Mouse (Mus musculus) forebrain, embryonic 15.5 days (tissue): ENCODE measurements around the gene Neurl1b. TPM values are rescaled to one million over a fixed set of nuclear protein-coding genes. Genes with fewer than 3 reads are reported as not detected.

Experiments
- ATAC-seq: fragments of 200-750 bp; cut with Nextera tagmentation; replicated peaks from 2 replicates; pipeline ENCODE4 v1.8.0; 2017; ENCODE audit warnings: mild to moderate bottlenecking, moderate TSS enrichment, moderate library complexity
- H3K27ac ChIP-seq: fragments of 300-500 bp; sonication (generic); replicated peaks from 2 replicates; pipeline ENCODE4 v1.5.1; 2015; ENCODE audit warnings: mild to moderate bottlenecking, inconsistent platforms
- H3K27me3 ChIP-seq: fragments of 300-500 bp; sonication (generic); 2 replicates; pipeline ENCODE4 v1.6.1; 2015; ENCODE audit warnings: inconsistent platforms
- H3K36me3 ChIP-seq: fragments of 300-500 bp; sonication (generic); 2 replicates; pipeline ENCODE4 v1.6.1; 2015; ENCODE audit warnings: mild to moderate bottlenecking, inconsistent platforms
- H3K4me1 ChIP-seq: fragments of 300-500 bp; sonication (generic); 2 replicates; pipeline ENCODE4 v1.6.1; 2015; ENCODE audit warnings: inconsistent platforms
- H3K4me2 ChIP-seq: fragments of 300-500 bp; sonication (generic); replicated peaks from 2 replicates; pipeline ENCODE4 v1.6.1; 2015; ENCODE audit warnings: mild to moderate bottlenecking, inconsistent platforms
- H3K4me3 ChIP-seq: fragments of 300-500 bp; sonication (generic); 2 replicates; pipeline ENCODE4 v1.5.1; 2015; ENCODE audit warnings: mild to moderate bottlenecking, inconsistent platforms
- H3K9ac ChIP-seq: fragments of 300-500 bp; sonication (generic); replicated peaks from 2 replicates; pipeline ENCODE4 v1.6.1; 2015; ENCODE audit warnings: mild to moderate bottlenecking, inconsistent platforms
- H3K9me3 ChIP-seq: fragments of 300-500 bp; sonication (generic); 2 replicates; pipeline ENCODE4 v1.6.1; 2016; ENCODE audit warnings: inconsistent platforms
- WGBS: fragments of 180-500 bp; shearing (Covaris S2); methylation state at CpG from one replicate; pipeline ENCODE4 v1.1.7; 2015; ENCODE audit warnings: mixed read lengths; 5-methylcytosine and 5-hydroxymethylcytosine counted together
- polyA plus RNA-seq: library from polyadenylated mRNA; unstranded; fragments of >200 nt; fragmentation: Nextera tagmentation; extraction: Ambion mirVana; gene quantifications from 2 replicates; pipeline ENCODE4 v1.2.1, GENCODE M21; 2015

Gene Neurl1b
- polyA plus RNA-seq, 1 experiment from 2014 or later = 2.7 TPM

- Histone ChIP-seq H3K9ac (no peak overlapping the region), H3K27me3 (no peaks in the 10 kb centered on the region)
- 50% methylated on average over 4 of the region's 4 CpGs for WGBS
Observed at GRCm38 (mm10) chr17:26463984-26464383, 49.4 kb downstream of the Neurl1b start.

GRCm38 (mm10) chr17:26464481-26464880 lies 49.9 kb downstream of the Neurl1b start:
- no peak for ATAC-seq
- Histone ChIP-seq H3K36me3 (no peaks in the 10 kb centered on the region), H3K27me3 (no peaks in the 10 kb centered on the region), H3K4me3 (no peak overlapping the region), H3K4me2 (no peak overlapping the region), H3K4me1 (peaks cover 4% of the 10 kb centered on the region; the same call in 1 of the 2 replicates), H3K9ac (no peak overlapping the region), H3K9me3 (no peaks in the 10 kb centered on the region), H3K27ac (no peak overlapping the region)
- 81% methylated on average over 9 of the region's 9 CpGs for WGBS

More at GRCm38 (mm10) chr17:26463984-26464383, 49.4 kb downstream of the Neurl1b start:
- no peaks in the 10 kb centered on the region for H3K36me3 ChIP-seq
- no peak overlapping the region for H3K27ac ChIP-seq
- H3K4me1 ChIP-seq = peaks cover 4% of the 10 kb centered on the region; the same call in 1 of the 2 replicates
- ATAC-seq = no peak
- H3K4me3 ChIP-seq = no peak overlapping the region
- no peaks in the 10 kb centered on the region for H3K9me3 ChIP-seq
- H3K4me2 ChIP-seq = no peak overlapping the region

GRCm38 (mm10) chr17:26464972-26465371 lies 50.3 kb downstream of the Neurl1b start:
- no peak overlapping the region for H3K27ac ChIP-seq
- no peaks in the 10 kb centered on the region for H3K9me3 ChIP-seq
- no peak overlapping the region for H3K4me2 ChIP-seq
- WGBS = 77% methylated on average over 7 of the region's 7 CpGs
- ATAC-seq = no peak
- H3K4me1 ChIP-seq = peaks cover 4% of the 10 kb centered on the region; the same call in 1 of the 2 replicates
- H3K4me3 ChIP-seq = no peak overlapping the region
- no peaks in the 10 kb centered on the region for H3K27me3 ChIP-seq
- H3K36me3 ChIP-seq = no peaks in the 10 kb centered on the region
- no peak overlapping the region for H3K9ac ChIP-seq

GRCm38 (mm10) chr17:26466741-26467150 lies 52.1 kb downstream of the Neurl1b start:
- no peak overlapping the region for H3K27ac ChIP-seq
- H3K36me3 ChIP-seq = no peaks in the 10 kb centered on the region
- no peak overlapping the region for H3K9ac ChIP-seq
- H3K4me2 ChIP-seq = peak overlapping the region; percentile 18
- WGBS = 5% methylated on average over 4 of the region's 4 CpGs
- ATAC-seq = peak; percentile 76
- peaks cover 4% of the 10 kb centered on the region; the same call in 1 of the 2 replicates for H3K4me1 ChIP-seq
- H3K9me3 ChIP-seq = no peaks in the 10 kb centered on the region
- no peaks in the 10 kb centered on the region for H3K27me3 ChIP-seq
- no peak overlapping the region for H3K4me3 ChIP-seq

GRCm38 (mm10) chr17:26467619-26468018 lies 53.0 kb downstream of the Neurl1b start:
- Histone ChIP-seq H3K9me3 (no peaks in the 10 kb centered on the region), H3K36me3 (no peaks in the 10 kb centered on the region), H3K4me2 (no peak overlapping the region), H3K4me1 (peaks cover 4% of the 10 kb centered on the region; the same call in 1 of the 2 replicates), H3K4me3 (no peak overlapping the region), H3K27ac (no peak overlapping the region), H3K9ac (no peak overlapping the region), H3K27me3 (no peaks in the 10 kb centered on the region)
- WGBS = 78% methylated on average over 4 of the region's 4 CpGs
- ATAC-seq = no peak

- 86% methylated on average over 13 of the region's 13 CpGs for WGBS
- no peaks in the 10 kb centered on the region for H3K27me3 ChIP-seq
- no peak overlapping the region for H3K27ac ChIP-seq
- no peak overlapping the region for H3K4me3 ChIP-seq
- no peak overlapping the region for H3K4me2 ChIP-seq
- no peak overlapping the region for H3K9ac ChIP-seq
- ATAC-seq = no peak
- no peaks in the 10 kb centered on the region for H3K36me3 ChIP-seq
- H3K9me3 ChIP-seq = no peaks in the 10 kb centered on the region
- peaks cover 4% of the 10 kb centered on the region; the same call in 1 of the 2 replicates for H3K4me1 ChIP-seq
Observed at GRCm38 (mm10) chr17:26468102-26468894, 53.7 kb downstream of the Neurl1b start.

GRCm38 (mm10) chr17:26476871-26477270 lies 62.2 kb downstream of the Neurl1b start:
- Histone ChIP-seq H3K9ac (no peak overlapping the region), H3K9me3 (no peaks in the 10 kb centered on the region), H3K4me3 (no peak overlapping the region), H3K4me2 (no peak overlapping the region), H3K27ac (no peak overlapping the region), H3K27me3 (no peaks in the 10 kb centered on the region), H3K36me3 (no peaks in the 10 kb centered on the region), H3K4me1 (no peaks in the 10 kb centered on the region)
- no peak for ATAC-seq
- 71% methylated on average over 6 of the region's 6 CpGs for WGBS

- no peak for ATAC-seq
Observed at GRCm38 (mm10) chr17:26478672-26479071, 64.0 kb downstream of the Neurl1b start.

GRCm38 (mm10) chr17:26479619-26480018 lies 65.0 kb downstream of the Neurl1b start:
- Histone ChIP-seq H3K4me1 (no peaks in the 10 kb centered on the region), H3K27ac (no peak overlapping the region), H3K27me3 (no peaks in the 10 kb centered on the region), H3K36me3 (no peaks in the 10 kb centered on the region), H3K9ac (no peak overlapping the region), H3K4me2 (no peak overlapping the region), H3K9me3 (no peaks in the 10 kb centered on the region), H3K4me3 (no peak overlapping the region)
- 71% methylated on average over 6 of the region's 6 CpGs for WGBS
- no peak for ATAC-seq

More at GRCm38 (mm10) chr17:26478672-26479071, 64.0 kb downstream of the Neurl1b start:
- no peaks in the 10 kb centered on the region for H3K36me3 ChIP-seq
- H3K4me3 ChIP-seq = no peak overlapping the region
- H3K9me3 ChIP-seq = no peaks in the 10 kb centered on the region
- H3K9ac ChIP-seq = no peak overlapping the region
- H3K27ac ChIP-seq = no peak overlapping the region
- no peaks in the 10 kb centered on the region for H3K27me3 ChIP-seq
- no peak overlapping the region for H3K4me2 ChIP-seq
- 78% methylated on average over 4 of the region's 4 CpGs for WGBS
- H3K4me1 ChIP-seq = no peaks in the 10 kb centered on the region

GRCm38 (mm10) chr17:26480956-26481355 lies 66.3 kb downstream of the Neurl1b start:
- Histone ChIP-seq H3K9me3 (no peaks in the 10 kb centered on the region), H3K27me3 (no peaks in the 10 kb centered on the region), H3K4me3 (no peak overlapping the region), H3K9ac (no peak overlapping the region), H3K4me1 (no peaks in the 10 kb centered on the region), H3K27ac (no peak overlapping the region), H3K36me3 (no peaks in the 10 kb centered on the region), H3K4me2 (no peak overlapping the region)
- ATAC-seq = no peak
- WGBS = 76% methylated on average over 4 of the region's 4 CpGs

- no peak for ATAC-seq
- H3K9me3 ChIP-seq = no peaks in the 10 kb centered on the region
- H3K4me3 ChIP-seq = no peak overlapping the region
- no peaks in the 10 kb centered on the region for H3K27me3 ChIP-seq
- no peak overlapping the region for H3K9ac ChIP-seq
- no peaks in the 10 kb centered on the region for H3K36me3 ChIP-seq
- 87% methylated on average over 14 of the region's 14 CpGs for WGBS
- H3K4me2 ChIP-seq = no peak overlapping the region
- H3K4me1 ChIP-seq = no peaks in the 10 kb centered on the region
- no peak overlapping the region for H3K27ac ChIP-seq
Observed at GRCm38 (mm10) chr17:26484626-26485421, 70.2 kb downstream of the Neurl1b start.

- H3K9me3 ChIP-seq = no peaks in the 10 kb centered on the region
- H3K27me3 ChIP-seq = no peaks in the 10 kb centered on the region
- 63% methylated on average over 5 of the region's 5 CpGs for WGBS
Observed at GRCm38 (mm10) chr17:26487266-26487665, 72.6 kb downstream of the Neurl1b start.

More at GRCm38 (mm10) chr17:26487266-26487665, 72.6 kb downstream of the Neurl1b start:
- Histone ChIP-seq H3K4me2 (no peak overlapping the region), H3K36me3 (no peaks in the 10 kb centered on the region), H3K4me1 (no peaks in the 10 kb centered on the region), H3K9ac (no peak overlapping the region), H3K4me3 (no peak overlapping the region), H3K27ac (no peak overlapping the region)
- ATAC-seq = no peak
